Mouse (Mus musculus) left cerebral cortex, adult 18-20 months (tissue): Measurements from ENCODE around the gene Dcxr. TPM values are rescaled to one million over a fixed set of nuclear protein-coding genes. Genes with fewer than 3 reads are reported as not detected.
"Not testable (repeated sequence)": the region's sequence is repeated elsewhere in the genome, so short reads cannot be mapped to it uniquely, and the experiment has no call there.

Experiments
- DNase-seq, 2 experiments: peaks; one replicate each; pipeline ENCODE4 v3.0.0; 2021 to 2022; ENCODE audit warnings: low spot score in 2 of 2, mixed read lengths in 1 of 2
- total RNA-seq, 2 experiments: library from RNA; stranded (reverse); gene quantifications; 2 replicates each; pipeline ENCODE4 v1.2.3; 2021

Gene Dcxr
- total RNA-seq, 2 experiments from 2014 or later = 8.5 to 11.9 TPM

DNA sequence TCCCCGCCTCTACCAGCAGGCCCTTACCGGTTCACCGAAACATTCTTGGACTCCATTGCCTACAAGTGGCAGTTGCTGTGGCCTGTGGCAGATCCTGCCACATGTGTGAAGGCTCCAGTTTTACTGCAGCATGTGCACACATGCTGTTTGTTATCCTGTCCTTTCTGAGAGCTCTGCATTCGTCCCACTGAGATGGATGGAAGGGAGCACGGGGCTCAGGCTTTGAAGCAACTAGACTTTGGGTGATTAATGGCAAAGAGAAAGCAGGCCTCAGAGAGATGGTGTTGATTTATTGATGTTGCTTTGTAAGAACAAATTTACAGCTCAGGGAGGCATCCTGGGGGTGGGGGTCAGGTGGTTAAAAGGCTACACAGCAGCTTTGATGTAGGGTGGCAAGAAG is 16.4 kb downstream of the Dcxr start:
- no peak for DNase-seq

DNA sequence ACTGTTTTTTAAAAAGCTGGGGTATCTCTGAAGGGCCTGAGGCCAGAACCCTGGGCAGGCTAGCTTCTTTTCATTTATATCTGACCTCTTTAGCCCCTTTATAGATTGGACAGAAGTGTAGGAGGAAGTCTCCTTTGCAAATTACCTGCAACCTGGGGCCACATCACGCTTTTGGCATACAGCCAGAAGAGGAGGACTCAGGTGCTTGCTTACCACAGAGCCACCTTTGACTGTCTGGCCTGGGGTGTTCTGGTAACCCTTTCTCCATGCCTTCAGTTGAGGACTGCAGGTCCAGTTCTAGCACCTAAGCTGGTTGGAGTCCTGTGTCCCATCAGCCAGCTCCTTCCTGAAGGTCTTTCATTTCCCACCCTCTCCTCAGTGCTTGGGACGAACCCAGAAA is 17.5 kb downstream of the Dcxr start:
- DNase-seq = no peak

DNA sequence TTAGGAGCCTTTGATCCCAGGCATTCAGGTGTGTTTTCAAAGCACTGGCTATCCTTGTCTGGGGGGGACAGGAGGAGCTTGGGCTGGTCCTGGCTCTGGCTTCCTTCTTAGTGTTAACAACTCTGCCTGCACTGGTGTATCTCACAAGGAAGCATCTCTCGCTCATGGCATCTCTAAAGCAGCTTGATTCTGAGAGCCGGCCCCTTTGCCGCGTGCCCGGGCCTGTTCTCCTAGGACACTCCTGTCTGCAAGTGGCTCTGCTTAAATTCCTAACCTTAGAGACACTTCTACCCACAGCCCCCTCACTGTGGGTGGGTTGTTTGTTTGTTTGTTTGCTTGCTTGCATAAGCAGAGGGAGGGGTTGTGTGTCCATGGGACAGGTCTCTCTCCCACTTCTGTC is 19.1 kb downstream of the Dcxr start:
- no peak for DNase-seq

DNA sequence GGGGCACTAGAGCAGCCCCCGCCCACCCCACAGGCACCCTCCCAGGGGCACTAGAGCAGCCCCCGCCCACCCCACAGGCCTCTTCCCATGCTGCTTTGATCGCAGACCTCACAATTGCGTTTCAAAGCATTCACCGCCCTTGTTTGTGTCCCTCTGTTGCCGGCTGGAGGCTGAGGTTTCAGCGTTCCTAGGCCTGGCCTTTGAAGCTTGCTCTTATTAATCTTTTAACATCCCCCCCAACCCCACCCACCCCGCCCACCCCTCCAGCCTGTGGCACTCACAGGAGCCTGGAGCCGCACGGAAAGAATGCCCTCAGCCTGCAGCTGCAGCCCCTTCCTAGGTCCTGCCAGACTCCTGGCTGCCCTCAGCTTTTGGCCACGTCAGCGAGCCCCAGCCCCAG is 19.9 kb downstream of the Dcxr start:
- no peak for DNase-seq

DNA sequence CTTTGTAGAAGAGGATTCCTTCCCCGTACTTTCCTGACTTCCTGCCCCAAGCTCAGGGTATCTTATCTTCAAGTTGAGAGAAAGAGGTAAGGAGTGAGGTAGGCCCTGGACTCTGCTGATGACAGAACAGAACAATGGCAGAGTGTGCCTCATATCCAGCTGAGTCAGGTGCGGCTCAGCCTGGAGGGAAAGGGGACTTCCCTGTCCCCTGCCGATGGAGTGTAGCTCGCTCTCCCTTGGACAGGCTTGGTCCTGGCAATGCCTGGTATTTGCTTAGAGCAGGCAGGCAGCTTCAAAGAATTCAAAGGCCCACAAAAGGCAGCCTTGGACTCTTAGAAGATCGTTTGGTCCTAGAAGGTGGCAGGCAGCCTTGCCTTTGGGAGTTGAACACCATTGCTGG is 21.0 kb downstream of the Dcxr start:
- no peak for DNase-seq

DNA sequence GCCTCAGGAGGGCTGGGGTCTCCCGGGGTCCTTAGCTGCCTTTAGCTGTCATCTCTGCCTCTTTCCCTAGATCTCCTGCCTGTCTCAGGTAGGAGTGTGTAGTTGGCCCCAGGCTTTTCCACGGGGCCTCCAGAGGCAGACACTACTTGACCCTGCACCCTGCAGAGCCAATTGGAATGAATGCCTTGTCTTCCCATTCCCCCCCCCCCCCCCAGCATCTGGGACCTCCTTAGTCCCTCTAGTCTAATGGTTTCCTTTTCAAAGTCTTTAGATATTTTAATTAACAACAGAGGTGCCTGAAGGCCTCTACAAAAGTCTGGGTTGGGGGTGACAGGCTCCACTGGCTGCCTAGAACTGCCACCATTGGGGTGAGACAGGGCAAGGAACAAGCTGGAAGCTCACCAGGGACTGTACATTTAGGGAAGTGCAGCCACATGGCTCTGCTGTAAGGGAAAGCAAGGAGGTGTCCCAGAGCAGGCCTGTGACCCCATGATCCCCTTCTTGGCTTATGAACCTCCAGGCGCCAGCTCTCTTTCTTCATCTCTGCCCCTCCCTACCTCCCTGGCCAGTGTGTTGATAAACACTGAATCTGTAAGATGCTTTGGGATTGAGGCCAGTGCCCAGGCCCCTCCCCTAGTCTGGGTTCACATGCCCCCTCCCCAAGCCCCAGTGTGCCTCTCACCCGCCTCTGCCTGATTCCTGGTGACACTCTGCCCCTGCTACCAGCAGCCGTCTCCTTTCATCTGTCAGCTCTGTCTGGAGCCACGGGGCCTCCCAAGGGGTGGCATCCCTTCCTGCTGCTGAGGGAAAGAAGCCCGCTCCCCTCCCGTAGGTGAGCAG is 22.4 kb downstream of the Dcxr start:
- no peak for DNase-seq

DNA sequence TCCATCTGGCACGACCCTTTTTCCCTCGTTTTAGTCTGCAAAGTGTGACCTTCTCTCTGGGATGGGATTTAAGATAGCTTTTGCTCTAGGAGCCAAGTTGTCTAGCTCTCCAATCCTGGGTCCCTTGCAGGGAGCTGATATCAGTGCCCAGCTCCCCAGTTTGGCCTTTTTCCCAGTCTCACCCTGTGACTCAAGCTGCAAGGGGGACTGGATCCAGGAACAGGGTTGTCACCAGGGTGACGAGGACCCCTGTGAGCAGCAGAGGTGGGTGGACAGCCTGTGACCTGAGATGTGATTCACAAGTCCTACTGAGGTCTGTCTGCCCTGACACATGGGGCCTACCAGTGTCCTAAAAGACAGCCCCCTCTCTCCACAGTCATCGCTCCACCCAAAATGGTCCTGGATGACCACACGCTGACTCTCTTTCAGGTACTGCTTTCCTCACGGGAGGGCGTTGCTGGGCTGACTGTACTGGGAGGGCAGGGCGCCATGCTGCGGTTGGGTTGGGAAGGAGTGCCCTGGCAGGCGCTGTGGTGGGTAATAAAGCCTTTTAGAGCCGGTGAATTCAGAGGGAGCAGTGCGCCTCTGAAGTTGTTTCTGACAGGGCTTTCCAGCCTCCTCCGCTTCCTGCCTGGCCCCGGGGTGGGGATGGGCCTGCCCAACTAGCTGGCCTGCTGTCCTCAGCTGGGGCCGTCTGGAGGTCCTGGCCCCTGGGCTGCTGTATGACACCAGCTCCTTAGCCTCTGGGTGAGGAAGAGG is 23.2 kb downstream of the Dcxr start:
- no peak for DNase-seq

DNA sequence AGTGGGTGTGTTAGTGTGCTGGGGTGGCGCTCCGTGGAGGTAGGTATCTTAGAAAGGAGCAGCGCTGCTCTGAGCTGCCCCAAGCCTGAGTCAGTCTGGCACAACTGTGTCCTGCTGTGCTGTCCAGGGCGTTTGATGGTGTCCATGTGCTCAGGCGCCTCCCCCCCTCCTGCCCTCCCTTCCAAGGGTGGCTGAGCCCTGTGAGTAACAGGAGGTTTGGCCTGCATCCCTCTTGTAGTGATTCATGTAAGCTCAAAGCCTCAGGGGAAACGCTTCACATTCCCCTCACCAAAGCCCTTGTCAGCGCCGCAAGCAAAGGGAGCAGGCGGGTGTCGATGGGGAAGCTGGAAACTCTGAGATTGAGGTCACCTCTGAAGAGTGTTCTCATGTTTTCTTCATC is 29.3 kb downstream of the Dcxr start:
- no peak for DNase-seq

DNA sequence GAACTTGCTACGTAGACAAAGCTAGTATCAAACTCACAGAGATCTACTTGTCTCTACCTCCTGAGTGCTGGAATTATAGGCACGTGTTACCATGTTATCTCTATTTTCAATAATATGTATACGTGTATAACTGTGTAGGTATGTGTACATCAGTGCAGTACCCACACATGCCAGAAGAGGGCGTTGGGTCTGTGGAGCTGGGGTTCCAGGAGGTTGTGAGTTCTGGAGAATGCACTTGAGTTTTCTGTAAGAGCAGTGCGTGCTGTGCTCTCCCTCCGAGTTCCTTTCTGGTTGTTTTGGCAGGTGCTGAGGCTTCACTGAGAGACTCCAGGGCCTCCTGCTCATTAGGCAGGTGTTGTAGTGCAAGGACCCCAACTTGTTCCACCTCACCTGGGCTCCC is 30.5 kb downstream of the Dcxr start:
- no peak for DNase-seq

DNA sequence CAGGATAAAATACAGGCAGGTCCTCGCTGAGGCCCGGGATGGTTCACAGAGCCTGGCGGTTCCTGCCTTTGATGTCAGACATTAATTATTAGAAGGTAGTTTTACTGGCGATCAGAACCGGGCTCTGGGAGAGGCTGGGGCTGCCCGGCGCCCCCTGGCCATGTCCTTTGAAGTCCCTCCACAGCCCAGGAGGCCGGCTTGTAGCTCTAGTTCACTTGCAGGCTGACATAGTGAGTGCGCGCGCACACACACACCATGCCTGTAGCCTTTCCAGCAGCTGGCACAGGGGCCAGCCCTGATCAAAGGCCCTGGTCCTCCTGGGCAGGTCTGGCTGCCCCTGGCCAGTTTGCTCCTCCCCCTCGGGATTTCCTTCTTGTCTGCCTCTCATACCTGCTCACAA is 31.4 kb downstream of the Dcxr start:
- DNase-seq = no peak

DNA sequence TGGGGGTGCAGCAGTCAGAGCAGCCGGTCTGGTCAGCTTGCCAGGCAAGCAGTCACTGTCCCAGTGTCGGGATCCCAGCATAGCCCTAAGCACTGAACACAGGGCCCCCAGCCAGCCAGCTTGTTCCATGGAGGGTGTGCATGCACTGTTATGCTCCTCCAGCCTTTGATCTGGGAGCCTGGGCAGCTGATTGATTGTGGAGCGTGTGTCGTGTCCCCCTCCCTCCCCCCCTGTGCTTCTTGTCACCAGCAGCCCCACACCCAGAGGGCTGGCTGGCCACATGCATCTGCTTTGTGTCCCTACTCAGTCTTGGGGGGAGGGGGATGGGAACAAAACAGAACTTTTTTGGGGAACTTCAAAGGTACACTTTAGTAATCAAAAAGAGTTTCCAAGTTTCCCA is 31.9 kb downstream of the Dcxr start:
- no peak for DNase-seq

DNA sequence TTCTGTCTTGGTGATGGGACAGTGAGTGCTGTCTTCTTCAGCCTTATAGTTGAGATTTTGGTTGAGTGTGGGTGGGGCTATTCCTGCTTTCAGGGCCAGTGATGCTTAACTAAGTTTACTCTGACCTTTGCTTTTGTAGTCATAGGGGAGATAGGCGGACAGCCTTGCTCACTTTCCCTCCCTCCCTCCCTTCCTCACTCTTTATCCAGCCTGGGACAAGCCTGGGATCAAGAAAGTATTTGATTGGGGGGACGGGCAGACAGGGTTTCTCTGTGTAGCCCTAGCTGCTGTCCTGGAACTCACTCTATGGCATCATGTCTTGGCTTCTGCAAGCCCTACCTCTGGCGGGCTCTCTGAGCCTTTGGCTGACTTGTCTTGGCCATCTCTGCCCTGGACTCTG is 33.6 kb downstream of the Dcxr start:
- DNase-seq = no peak

DNA sequence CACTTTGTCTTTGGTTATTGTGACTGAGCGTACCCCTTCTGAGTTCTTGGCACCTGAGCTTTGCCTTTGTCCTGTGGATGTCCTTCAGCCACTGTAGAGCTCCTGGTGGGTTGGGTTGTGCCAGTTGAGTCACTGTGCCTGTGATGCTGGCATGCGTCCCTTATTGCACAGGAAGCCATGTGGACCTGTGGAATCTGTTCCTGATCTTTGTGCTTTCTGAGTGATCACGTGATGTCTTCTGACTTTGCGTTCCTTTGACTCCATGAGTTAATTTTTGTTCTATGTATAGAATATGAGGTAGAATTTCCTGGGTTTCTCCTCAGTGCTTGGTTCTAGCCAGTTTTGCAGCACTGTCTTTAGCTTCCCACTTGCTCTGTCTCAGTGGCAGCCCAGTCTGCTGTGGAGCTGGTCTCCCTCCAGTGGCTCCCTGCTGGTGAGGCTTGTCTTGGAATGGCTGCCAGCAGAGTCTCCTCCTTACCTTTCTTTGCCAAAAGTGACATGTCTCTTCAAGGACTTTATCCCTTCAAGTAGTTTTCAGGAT is 34.5 kb downstream of the Dcxr start:
- no peak for DNase-seq

DNA sequence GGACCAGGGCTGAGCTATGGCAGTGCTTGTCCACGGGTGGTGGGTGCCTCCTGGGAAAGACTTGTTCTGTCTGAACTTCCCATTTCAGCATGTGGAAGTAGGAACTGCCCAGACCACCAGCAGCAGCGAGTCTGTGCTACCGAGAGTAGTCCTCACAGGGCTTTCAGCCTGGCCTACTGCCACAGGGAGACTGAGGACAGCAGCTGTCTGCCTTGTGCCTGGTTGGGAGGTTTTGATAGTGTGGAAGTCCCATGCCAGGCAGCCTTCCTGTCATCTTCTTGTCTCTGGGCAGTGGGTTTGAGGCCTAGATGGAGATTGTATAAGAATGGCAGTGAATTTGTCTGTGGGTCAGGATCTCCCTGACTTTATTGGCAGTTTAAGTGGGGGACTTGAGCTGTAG is 37.7 kb downstream of the Dcxr start:
- DNase-seq = no peak

DNA sequence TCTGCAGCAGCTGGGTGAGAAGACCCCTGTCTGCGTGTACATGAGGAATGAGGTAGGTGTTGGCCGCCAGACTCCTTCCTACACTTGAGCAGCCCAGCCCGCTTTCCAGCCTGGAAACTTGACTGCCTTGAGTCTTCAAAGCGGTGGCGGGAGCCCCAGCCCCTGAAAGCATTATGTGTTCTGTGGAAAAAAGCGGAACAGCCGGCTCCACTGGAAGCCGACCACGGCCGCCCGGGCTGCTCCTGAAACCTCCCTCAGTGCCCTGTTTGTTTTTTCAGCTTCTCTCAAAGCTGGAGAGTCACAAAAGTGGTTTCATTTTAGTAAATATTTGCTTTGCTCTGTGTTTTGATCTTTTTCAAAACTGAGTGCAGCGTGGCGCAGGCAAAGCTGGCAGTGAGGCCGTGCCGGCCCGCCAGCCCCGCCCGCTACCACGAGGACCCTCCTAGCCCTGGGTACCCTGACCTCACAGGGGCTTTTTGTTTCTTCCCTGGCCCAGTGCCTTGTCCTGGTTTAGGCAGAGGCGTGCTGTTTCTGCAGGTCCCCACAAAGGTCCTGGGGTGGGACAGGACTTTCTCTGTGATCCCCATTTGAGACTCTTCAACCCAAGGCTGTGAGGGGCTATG is 40.3 kb downstream of the Dcxr start:
- DNase-seq = no peak

DNA sequence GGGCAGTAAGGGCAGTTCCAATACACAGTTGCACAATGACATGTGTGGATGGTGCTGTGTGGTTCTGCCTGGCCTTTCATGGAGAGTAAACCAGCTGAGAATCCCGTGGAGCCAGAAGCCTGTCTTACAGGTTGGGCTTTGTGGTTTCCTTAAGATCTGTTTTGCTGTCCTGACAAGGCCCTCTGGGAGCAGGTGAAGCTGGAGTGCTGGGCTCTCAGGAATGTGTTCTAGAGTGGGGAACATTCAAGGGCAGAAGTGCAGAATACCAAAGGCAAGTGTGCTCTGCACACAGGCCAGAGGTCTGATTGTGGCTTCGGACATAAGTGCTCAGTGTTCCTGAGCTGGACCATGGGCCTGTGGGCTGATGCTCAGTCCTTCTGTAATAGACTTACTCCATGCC is 42.4 kb downstream of the Dcxr start:
- no peak for DNase-seq

DNA sequence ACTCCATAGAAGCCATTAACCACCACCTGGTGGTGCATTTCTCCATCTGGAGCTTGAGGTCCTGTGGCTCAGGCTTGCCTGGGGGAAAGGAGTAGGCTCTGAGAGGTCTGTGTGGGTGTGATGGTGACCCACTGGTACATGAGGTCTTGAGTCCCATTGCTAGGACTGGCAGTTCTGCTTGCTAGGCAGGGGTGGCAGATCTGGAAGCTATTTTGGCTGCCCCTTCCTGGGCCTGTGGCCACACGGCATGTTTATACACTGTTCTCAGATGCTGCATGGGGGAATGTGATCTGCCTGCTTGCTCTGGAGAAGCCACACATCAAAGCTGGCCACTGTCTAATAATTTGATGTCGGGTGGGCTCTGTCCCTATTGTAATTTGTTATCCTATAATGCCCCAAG is 43.0 kb downstream of the Dcxr start:
- no peak for DNase-seq

DNA sequence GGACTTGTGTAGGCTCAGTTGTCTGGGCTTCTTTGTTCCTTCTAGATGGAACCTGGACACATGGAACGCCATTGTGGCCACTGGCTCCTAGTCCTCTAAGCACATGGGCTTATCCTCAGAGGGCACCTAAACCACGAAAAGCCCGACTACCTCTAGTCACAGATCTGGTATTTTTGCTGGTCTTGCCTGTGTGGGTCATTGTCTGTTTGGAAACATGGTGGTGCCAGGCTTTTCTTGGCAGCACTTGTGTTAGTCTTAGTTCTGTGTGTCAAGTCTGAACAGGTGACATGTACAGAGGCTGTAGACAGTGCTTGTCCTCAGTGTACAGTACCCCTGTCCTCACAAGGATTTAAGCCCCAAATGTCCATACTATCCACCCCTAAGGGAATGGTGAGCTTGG is 43.5 kb downstream of the Dcxr start:
- no peak for DNase-seq

DNA sequence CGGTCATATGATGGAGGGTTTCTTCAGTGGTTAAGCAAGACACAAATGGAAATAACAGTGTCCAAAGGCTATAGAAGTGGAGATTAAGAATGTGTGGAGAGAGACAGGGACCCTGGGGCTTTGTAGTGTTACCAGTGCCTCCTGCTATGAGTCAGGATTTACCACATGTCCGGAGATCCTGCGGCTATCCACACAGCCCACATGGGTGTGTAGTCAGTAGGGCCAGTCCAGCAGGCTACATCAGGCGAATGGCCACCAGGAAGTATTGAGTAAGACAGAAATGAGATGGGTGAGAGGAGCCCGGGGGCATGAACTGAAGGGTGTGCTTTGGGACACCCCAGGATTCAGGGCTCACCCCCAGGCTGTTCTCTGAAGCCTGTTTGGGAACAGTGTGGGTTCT is 44.4 kb downstream of the Dcxr start:
- no peak for DNase-seq

DNA sequence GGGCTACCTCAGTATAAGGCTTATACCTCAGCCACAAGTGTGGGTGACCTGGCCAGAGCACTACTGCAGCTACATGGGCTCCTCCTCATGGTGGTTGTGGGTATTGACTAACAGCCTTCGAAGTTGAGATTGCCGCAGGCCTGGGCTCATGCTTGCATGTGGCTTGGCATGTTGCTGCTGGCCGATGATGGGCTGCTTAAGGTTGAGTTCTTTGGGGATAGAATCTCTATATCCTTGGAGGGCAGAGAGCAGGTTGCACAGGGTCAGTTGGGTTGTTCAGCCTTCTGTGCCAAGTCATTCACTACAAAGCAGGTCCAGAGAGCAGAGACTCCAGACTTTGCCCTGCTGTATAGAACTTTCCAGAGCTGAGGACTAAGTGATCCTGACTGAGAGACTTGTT is 47.2 kb downstream of the Dcxr start:
- DNase-seq = no peak

DNA sequence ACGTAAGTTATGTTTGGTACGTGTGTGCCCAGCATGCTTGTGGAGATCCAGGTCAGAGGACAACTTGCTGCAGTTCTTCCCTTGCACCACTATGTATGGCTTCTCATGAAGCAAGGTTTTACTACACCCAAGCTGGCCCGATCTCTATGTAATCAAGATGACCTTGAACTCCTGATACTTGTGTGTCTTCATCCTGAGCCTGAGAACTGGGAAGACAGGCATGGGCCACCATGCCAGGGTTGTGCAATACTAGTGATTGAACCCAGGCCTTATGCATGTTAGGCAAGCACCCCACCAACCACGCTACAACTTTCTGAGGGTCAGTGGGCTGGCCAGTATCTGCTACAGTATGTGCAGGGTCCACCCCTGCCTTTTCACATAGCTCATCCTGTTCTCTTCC is 50.1 kb downstream of the Dcxr start:
- no peak for DNase-seq

DNA sequence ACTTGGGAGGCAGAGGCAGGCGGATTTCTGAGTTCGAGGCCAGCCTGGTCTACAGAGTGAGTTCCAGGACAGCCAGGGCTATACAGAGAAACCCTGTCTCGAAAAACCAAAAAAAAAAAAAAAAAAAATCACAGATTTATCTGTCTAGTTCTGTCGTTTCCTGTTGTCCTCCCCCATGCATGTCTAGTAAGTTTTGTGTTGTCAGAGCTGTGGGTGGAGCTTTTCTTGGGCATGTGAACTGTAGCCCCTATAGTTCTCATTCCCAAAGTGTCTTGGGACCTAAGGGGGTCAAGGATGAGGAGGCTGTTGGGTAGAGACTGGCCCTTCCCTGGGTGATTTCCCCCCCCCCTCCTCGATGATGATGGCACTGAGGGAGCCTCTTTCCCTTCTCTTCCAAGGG is 51.2 kb downstream of the Dcxr start:
- DNase-seq = not testable (repeated sequence)
